Mouse (Mus musculus) C3H10T1/2 (cell line): Measurements from ENCODE around the gene Slc16a1. TPM values are rescaled to one million over a fixed set of nuclear protein-coding genes. Genes with fewer than 3 reads are reported as not detected.

Experiments
- polyA plus RNA-seq, 2 experiments: library from polyadenylated mRNA; unstranded; fragments of >200 nt; fragmentation: generic; extraction: Trizol; gene quantifications; one replicate each; pipeline ENCODE4 v1.2.1; 2012; ENCODE audit warnings: missing spikeins in 2 of 2

Gene Slc16a1
- polyA plus RNA-seq = 1 to 10 TPM in 1 of 2 experiments, under 1 TPM in 1; 0.82 to 3.4 TPM

DNA sequence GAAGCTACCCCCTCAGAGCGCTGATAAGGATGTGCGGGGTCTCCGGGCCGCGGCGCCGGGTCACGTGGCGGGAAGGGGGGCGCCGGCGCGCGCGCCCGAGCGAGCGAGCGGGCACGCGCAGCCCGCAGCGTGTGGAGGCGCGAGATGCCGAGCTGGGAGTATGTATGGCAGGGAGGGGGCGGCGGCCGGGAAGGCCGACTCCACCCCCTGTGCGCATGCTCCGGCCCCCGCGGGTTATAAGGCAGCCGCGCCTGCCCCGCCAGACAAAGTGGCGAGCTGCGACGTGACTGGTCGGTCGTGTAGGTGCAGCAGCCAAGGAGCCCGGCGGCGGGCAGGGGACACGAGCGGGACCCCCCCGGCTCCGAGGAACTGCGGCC lies at the start of gene Slc16a1:
Gene Slc16a1 (plus strand): TSS at position 266 of the 377 bp plus-strand sequence.

Other genes with a start within 250 kb of the Slc16a1 start
- 1 to 10 TPM in 1 of 2 experiments, under 1 TPM in 1; 0.21 to 2.4 TPM for gene Lrig2, start 126.8 kb upstream of the Slc16a1 start, polyA plus RNA-seq
- under 1 TPM in 1 of 2 experiments, not detected in 1; 0.02 TPM for gene Ppm1j, start 142.4 kb downstream of the Slc16a1 start, polyA plus RNA-seq
- gene Fam19a3, start 143.2 kb downstream of the Slc16a1 start, polyA plus RNA-seq = not detected
- 100 to 1,000 TPM; 360 to 440 TPM for gene Rhoc, start 149.7 kb downstream of the Slc16a1 start, polyA plus RNA-seq
- gene Mov10, start 179.9 kb downstream of the Slc16a1 start, polyA plus RNA-seq = 10 to 100 TPM; 12.6 to 29.9 TPM
- gene St7l, start 225.3 kb downstream of the Slc16a1 start, polyA plus RNA-seq = 1 to 10 TPM; 1.8 to 8.2 TPM
- 10 to 100 TPM in 1 of 2 experiments, 1 to 10 TPM in 1; 2.1 to 17.6 TPM for gene Capza1, start 225.8 kb downstream of the Slc16a1 start, polyA plus RNA-seq